Mouse (Mus musculus): ENCODE measurements around the gene Armc12. TPM values are rescaled to one million over a fixed set of nuclear protein-coding genes. Genes with fewer than 3 reads are reported as not detected.

The Armc12 gene
- polyA plus RNA-seq, 1 experiment = not detected

DNA sequence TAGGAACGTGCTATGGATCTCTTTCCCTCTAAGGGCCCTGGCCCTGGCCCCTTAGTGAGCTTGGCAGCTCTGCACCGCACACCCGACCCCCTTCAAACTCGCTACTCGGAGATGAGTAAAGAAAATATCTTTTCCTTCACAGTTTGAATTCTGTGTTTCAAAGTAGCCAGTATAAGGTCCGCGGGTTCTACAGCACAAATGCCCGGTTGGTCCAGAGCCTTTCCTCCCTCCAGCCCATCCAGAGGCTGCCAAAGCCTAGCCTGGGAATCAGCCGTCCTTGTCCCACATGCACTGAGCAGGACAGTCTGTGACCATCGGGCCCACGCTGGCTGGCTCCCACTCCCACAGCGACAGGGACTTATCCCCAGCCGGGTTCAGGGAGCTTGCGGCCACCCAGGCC is 18.5 kb downstream of the Armc12 start, which contains the start of gene Clpsl2:
Clpsl2 (plus strand) TSS at position 301 of the 400 bp plus-strand sequence.
- TF ChIP-seq GATA1 (IDR thresholded peaks at IDR 0.05; ENCODE audit: low read length) = no peak

DNA sequence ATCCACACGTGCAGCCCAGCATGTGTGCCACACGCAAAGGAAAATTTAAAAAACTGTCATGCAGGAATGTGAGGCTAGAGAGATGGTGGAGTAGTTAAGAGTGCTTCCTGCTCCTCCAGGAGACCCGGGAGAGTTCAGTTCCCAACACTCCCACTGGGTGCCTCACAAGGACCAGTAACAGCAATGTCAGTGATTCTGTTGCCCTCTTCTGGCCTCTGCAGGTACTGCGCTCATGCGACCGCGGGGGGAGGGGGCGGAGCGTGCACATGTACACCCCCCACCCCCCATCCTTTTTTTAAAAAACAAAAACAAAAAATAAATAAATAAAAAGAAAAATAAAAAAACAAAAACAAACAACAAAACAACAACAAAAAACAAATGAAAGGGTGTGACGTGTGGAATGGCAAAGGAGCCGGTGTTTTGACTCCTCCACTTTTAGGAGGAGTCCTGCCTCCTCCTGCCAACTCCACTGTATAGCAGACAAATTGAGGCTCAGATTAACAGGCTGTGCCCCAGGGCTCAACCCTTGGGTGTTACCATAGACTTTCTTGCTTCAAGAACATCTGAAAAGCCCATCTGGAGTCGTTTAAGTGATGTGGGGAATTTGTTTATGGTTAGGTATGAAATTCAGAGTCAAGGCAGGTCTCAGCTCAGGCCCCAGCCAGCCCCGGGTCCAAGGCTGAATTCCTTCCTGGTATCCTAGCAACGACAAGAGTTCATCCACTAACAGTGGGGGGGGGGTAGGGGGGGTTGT is 22.6 kb downstream of the Armc12 start:
- no peak for TF ChIP-seq GATA1 (IDR thresholded peaks at IDR 0.05; ENCODE audit: low read length)

DNA sequence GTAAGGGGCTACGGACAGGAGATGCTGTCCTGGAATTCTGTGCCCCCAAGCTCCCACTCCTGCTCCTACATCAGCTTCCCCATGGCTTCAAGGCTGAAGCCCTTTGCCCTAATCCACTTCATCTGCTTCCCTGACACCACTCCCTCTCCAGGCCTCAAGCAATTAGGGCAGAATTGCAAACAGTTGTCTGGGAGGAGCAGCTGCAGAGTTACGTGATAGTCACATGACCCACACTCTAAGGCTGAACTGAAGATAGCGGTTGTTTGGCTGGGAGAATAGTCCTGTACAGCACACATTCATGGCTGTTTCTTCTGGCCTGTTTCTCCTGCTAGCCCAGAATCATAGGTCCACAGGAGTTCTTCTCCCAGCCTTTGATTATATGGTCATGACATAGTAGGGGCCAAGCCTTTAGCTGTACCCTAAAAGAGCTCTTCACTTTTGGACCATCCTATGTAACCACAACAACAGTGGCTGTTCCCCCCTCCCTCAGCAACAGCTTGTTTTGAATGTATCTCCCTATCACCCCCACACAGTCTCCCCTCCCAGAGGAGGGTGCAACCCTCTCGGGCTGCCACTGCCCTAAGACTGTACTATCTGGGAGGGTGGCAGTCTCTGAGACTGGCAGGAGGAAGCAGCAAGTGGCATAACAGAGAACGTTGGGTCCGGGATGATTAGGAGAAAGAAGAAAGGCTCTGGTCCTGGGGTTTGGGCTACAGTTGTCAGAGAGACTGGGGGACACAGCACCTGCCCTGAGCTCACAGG is 26.2 kb downstream of the Armc12 start:
- no peak for TF ChIP-seq GATA1 (IDR thresholded peaks at IDR 0.05; ENCODE audit: low read length)

DNA sequence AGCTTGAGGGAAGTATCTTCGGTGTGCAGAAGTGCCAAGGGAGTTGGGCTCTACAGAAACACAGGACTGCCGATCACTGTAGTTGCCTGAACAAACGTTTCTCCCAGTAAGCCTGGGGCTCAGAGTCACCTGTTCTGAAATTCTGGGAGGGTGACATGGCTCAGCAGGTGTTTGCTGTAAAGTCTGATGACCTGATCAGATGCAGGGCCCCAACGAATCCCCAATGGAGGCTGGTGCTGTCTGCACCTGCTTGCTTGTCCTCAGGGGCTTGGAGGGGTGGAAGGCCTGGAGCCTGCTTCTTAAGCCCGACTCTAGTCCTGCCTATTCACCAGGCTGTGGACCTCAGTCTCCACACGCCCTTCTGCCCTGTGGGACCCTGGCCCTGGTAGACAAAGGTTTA is 27.2 kb downstream of the Armc12 start:
- no peak for TF ChIP-seq GATA1 (IDR thresholded peaks at IDR 0.05; ENCODE audit: low read length)

DNA sequence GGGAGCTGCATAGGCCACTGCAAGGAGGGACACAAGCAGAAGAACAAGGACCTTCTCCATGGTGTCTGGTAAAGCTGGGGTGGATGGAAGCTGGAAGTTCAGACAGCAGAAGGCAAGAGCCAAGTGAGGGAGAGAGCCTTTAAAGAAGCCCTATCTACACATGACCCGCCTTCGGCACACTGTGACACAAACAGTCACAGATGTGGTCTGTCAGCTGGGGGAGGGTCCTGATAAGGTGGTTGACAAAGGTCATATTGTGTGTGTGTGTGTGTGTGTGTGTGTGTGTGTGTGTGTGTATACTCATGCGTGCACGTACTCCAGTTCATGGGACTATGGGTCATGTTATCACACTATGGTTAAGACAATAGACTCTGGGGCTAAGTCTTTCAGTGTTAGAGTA is 30.0 kb downstream of the Armc12 start, which contains the start of gene Clps:
Clps (minus strand) TSS at position 169 of the 400 bp plus-strand sequence.
- TF ChIP-seq GATA1 (IDR thresholded peaks at IDR 0.05; ENCODE audit: low read length) = no peak

DNA sequence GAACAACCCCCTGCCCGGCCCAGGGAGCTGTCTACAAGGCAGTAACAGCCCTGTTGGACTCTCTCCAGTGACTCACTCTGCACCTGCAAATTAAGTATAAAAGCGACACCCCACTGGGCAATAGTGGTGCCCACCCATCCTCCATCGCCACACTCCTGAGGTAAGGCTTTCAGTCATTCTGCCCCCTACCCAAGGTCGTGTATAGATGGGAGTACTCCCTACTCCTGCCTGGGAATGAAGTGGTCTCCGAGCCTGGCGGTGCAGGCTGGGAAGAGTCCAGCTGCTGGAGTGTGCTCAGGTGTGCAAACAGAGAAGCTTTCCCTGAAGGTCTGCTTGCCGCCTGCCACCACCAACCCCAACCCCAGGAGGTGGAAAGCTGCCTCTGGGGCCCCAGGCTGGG is 31.0 kb downstream of the Armc12 start:
- TF ChIP-seq GATA1 (IDR thresholded peaks at IDR 0.05; ENCODE audit: low read length) = no peak

DNA sequence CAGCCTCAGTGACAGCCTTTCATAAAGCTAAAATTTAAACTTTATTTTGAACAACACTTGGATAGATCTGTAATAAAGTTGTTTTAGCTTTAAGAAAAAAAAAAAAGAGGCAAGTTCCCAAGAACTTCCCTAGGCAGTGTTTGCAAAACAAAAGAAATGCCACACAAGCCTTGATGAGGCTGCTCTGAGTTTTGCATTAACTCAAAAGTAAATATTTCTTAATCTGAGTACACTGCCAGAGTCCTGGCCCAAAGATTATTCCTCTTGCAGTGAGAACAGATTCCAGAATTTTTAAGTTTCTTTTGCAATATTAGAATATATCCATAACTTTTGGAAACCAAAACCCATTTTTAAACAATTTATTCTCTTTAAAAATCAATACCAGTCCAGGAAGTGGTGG is 34.6 kb downstream of the Armc12 start:
- TF ChIP-seq GATA1 (IDR thresholded peaks at IDR 0.05; ENCODE audit: low read length) = no peak

DNA sequence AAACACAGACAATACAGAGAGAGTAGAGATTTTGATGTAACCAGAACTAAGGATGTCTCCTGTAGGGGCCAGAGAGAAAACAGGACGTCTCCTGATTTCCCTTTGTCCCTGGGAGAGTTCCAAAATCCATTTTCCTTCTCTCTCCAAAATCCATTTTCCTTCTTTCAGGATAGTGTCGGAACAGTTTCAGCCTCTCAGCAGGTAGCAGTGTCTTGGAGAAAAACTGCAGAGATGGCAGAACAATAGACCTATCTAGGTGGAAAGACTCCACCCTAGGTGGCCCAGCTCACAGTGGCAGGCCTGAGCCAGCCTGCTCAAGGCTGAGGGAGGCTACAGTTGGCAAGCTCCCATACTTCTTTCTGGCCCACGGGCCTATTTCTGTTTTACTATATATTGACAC is 36.9 kb downstream of the Armc12 start:
- no peak for TF ChIP-seq GATA1 (IDR thresholded peaks at IDR 0.05; ENCODE audit: low read length)

DNA sequence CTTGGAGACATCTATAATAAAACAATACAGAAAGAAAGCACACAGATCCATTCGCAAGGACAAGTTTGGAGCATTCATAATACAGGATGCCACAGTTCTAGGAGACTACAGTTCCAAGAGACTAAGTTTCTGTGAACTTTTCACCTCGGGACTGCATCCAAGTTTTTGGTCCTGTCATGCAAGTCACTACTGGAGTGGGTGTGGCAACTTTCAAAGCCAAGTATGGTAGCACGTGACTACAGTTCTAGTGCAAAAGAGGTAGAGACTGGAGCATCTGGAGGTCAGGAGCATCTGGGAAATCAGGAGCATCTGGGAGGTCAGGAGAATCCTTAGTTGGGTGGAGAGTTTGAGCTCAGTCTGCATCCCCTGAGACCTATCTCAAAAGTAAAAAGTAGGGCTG is 41.3 kb downstream of the Armc12 start:
- no peak for TF ChIP-seq GATA1 (IDR thresholded peaks at IDR 0.05; ENCODE audit: low read length)

DNA sequence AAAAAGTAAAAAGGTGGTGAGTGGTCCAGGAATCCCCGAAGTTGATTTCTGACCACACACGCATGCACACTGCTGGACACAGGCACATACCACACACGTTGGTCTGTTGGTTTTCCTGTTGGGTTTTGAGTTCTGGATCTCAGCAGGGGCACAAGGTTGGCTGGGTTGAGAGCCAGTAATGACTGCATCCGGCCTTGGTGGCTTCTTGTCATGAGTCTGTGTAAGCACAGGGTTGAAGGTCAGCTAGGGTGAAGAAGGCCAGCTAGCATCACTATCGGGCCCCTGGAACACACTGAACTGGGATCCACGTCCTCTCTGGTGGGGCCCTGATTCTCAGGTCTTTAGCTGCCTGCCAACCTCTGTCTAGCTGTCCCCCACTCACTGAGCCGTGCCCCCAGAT is 41.9 kb downstream of the Armc12 start:
- no peak for TF ChIP-seq GATA1 (IDR thresholded peaks at IDR 0.05; ENCODE audit: low read length)

DNA sequence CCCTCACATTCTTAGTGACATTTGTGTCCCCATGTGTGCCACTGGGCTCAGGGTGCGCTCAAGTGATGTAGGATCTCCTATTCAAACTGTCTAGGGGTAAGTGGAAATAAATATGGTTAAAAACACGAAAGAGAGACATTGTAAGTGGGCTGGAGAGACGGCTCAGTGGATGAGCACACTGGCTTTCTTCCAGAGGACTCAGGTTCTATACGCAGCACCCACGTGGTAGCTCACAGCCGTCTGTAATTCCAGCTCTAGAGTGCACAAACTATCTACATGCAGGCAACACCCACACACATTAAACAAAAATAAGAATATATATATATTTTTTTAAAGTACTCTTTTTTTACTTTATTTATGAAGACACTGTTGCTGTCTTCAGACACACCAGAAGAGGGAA is 42.3 kb downstream of the Armc12 start:
- TF ChIP-seq GATA1 (IDR thresholded peaks at IDR 0.05; ENCODE audit: low read length) = no peak

DNA sequence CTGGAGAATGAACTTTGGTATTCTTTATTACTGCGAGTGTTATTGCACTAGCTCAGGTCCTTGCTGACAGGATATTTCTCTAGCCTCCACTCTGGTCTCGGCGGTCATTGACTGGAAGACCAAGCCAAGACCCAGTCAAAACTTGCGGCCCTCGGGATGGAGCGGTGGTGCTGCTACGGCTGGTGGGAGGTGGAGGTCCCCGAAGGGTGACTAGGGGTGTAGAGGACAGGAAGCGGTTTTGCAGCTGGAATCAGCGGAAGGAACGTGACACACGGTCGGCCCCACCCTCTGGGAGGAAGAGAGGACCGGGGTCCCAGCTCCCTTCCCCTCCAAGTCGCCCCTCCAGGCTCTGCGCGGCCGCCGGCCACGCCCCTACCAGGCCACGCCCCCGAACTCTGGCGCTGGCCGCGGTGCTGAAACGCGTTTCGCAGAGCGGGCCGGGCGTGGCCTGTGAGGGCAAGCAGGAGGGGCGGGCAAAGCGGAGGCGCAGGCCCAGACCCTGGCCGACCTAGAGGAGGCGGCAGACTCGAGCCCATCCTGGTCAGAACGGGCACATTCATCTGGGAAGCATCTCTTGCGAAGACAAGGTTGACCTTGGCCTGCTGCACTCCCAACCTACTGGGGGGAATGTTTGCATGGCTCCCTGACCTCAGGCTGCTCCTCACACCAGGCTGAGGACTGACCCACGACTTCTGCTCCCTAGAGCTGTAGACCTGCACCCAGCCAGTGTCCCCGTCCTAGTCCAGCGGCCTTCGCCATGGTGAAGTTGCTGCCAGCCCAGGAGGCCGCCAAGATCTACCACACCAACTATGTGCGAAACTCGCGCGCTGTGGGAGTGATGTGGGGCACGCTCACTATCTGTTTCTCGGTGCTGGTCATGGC is 44.9 kb downstream of the Armc12 start, which contains the start of gene Lhfpl5:
Lhfpl5 (plus strand) TSS at position 398 of the 882 bp plus-strand sequence.
- TF ChIP-seq GATA1 (IDR thresholded peaks at IDR 0.05; ENCODE audit: low read length) = no peak

DNA sequence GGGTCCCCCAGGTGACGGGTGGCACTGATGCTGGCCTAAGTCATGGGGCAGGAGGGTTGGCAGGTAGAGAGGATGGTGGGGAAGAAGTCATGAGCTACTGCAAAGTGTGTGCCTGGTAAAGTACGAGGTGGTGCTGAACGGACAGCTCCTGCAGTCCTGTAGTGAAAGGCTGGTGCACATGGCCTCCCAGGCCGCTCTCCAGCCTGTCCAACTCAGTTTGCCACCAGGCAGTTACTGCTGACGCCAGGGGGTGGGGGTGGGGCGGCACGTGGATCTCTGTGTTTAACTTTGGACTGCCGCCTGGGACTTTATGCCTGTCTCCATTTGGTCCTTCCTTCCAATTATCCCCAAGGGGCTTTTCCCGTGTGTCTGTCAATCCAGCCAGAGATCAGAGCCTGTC is 49.8 kb downstream of the Armc12 start:
- TF ChIP-seq GATA1 (IDR thresholded peaks at IDR 0.05; ENCODE audit: low read length) = no peak

DNA sequence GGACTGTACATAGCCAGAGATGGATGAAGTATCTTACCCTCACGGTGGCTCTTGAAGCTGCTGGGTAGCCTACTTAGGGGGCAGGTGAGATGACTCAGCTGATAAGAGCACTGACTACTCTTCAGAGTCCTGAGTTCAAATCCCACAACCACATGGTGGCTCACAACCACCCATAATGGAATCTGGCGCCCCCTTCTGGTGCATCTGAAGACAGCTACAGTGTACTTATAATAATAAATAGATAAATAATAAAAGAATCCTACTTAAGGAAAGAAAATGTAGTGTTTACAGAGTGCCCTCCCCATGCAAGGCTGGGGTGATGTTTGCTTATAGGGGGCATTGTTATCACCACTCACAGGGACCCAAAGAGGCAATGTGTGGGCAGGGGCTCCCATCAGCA is 50.5 kb downstream of the Armc12 start:
- TF ChIP-seq GATA1 (IDR thresholded peaks at IDR 0.05; ENCODE audit: low read length) = no peak

DNA sequence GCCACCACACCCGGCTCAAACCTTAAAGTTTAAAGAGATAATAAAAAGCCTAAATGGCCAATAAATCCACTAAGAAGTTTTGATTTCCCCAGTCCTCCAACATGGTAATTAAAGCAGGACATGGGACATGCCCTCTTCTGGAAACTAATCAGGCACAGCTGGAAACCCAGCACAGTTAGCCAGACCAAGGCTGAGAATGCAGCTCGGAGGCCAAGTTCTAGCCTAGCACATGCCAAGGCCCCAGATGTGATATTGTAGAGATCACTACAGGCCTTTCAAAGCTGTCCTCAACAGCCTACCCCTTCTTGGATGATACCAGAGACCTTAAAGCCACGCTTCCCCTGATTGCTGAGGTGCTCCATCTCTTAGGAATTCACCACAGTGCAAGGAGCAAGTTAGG is 55.9 kb downstream of the Armc12 start:
- no peak for TF ChIP-seq GATA1 (IDR thresholded peaks at IDR 0.05; ENCODE audit: low read length)

DNA sequence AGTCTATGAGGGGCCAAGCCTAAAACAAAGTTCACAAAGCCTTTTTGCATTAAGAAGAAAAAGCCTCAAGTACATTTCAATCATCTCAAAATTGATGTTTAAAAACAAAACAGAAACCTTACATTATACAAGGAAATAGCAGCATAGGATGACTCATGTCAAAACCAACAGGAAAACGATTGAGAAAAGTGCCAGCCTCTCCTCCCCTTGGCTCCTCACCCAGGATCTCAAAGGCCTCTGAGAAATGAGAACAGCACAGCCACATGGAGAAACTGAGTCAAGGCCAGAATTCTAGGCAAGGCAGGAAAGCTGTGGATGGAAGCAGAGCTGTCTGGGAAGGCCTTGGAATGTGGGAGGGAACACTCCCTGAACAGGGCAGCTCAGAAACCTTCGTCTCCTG is 58.0 kb downstream of the Armc12 start:
- no peak for TF ChIP-seq GATA1 (IDR thresholded peaks at IDR 0.05; ENCODE audit: low read length)

Other genes starting within 250 kb of the Armc12 start
- gene Fance, start 217.3 kb upstream of the Armc12 start, polyA plus RNA-seq (2012) = 119 and 121 TPM in 2 replicates
- 5,540 and 6,446 TPM in 2 replicates for gene Rpl10a, start 202.3 kb upstream of the Armc12 start, polyA plus RNA-seq (2012)
- 4.6 and 4.7 TPM in 2 replicates for gene Tead3, start 180.0 kb upstream of the Armc12 start, polyA plus RNA-seq (2012)
- gene Tulp1, start 165.6 kb upstream of the Armc12 start, polyA plus RNA-seq (2012) = 0.29 and 0.31 TPM in 2 replicates
- gene Fkbp5, start 13.3 kb upstream of the Armc12 start, polyA plus RNA-seq (2012) = 19.5 and 28.4 TPM in 2 replicates
- gene Clpsl2, start 18.6 kb downstream of the Armc12 start, polyA plus RNA-seq (2012) = not detected in 2 replicates
- gene Clps, start 30.0 kb downstream of the Armc12 start, polyA plus RNA-seq (2012) = not detected in 2 replicates
- not detected in 2 replicates for gene Lhfpl5, start 44.8 kb downstream of the Armc12 start, polyA plus RNA-seq (2012)
- gene Srpk1, start 91.9 kb downstream of the Armc12 start, polyA plus RNA-seq (2012) = 46.2 and 97.6 TPM in 2 replicates
- 0.05 and 0.40 TPM in 2 replicates for gene Slc26a8, start 159.4 kb downstream of the Armc12 start, polyA plus RNA-seq (2012)
- 62.6 and 98.9 TPM in 2 replicates for gene Mapk14, start 160.5 kb downstream of the Armc12 start, polyA plus RNA-seq (2012)
- gene AC170998.1, start 195.3 kb downstream of the Armc12 start, polyA plus RNA-seq (2012) = 0.18 and 0.32 TPM in 2 replicates
- gene Mapk13, start 238.5 kb downstream of the Armc12 start, polyA plus RNA-seq (2012) = not detected in 2 replicates